Mouse (Mus musculus): ENCODE measurements around the gene Calhm3. TPM values are rescaled to one million over a fixed set of nuclear protein-coding genes. Genes with fewer than 3 reads are reported as not detected.

The Calhm3 gene
- polyA plus RNA-seq, 1 experiment from 2014 or later = not detected

GRCm38 (mm10) chr19:47118634-47119033, 38.9 kb downstream of the Calhm3 start:
- Histone ChIP-seq H3K9me3 (no peaks in the 10 kb centered on the region), H3K4me3 (no peak overlapping the region), H3K27me3 (replicated peaks) (no peaks in the 10 kb centered on the region), H3K36me3 (peaks cover 86% of the 10 kb centered on the region), H3K9ac (no peak overlapping the region), H3K4me2 (no peak overlapping the region), H3K27ac (replicated peaks) (no peak overlapping the region), H3K4me1 (peaks cover 12% of the 10 kb centered on the region; the same call in 1 of the 2 replicates)
- ATAC-seq (ENCODE audit: extremely low read depth, insufficient number of reproducible peaks, low FRiP score, low TSS enrichment) = no peak
- WGBS = 77% methylated on average over 2 of the region's 2 CpGs

DNA sequence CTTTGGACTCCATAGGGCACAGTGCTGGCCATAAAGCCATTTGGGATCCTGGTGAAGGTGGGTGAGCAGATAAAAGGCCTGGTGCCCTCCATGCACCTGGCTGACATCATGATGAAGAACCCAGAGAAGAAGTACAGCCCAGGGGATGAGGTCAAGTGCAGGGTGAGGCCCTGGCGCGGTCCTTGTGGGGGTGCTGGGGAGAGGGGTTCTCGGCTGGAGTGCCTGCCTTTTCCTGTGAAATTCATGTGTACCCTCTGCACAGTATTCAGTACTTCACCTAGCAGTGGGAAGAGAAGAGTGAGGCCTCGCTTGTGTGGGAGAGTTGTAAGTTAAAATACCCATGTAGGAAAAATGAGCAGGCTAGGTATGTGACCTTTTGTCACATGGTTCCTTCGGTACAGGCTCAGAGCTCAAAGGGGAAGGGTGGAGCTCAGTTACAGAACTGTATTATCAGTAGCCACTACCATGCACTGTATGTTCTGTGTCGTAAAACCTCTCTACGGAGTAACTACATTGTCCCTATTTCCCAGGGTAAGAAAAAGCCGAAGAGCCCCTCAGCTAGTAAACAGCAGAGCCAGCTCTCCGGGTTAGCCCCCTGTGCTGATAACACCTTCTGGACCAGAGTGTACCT, 52.8 kb downstream of the Calhm3 start:
- WGBS = 80% methylated on average over 9 of the region's 9 CpGs
- no peak for ATAC-seq (ENCODE audit: extremely low read depth, insufficient number of reproducible peaks, low FRiP score, low TSS enrichment)
- Histone ChIP-seq H3K27ac (replicated peaks) (no peak overlapping the region), H3K4me2 (no peak overlapping the region), H3K9ac (no peak overlapping the region), H3K9me3 (no peaks in the 10 kb centered on the region), H3K36me3 (peaks cover 100% of the 10 kb centered on the region), H3K4me1 (no peaks in the 10 kb centered on the region), H3K4me3 (no peak overlapping the region), H3K27me3 (replicated peaks) (no peaks in the 10 kb centered on the region)

Other genes starting within 250 kb of the Calhm3 start
- 0.52 and 0.74 TPM in 2 replicates for gene Ina, start 143.1 kb downstream of the Calhm3 start, polyA plus RNA-seq (2015; fragmentation: Nextera tagmentation; extraction: Ambion mirVana)
- gene Nt5c2, start 142.6 kb downstream of the Calhm3 start, polyA plus RNA-seq (2015; fragmentation: Nextera tagmentation; extraction: Ambion mirVana) = 102 and 124 TPM in 2 replicates
- 10.2 and 10.3 TPM in 2 replicates for gene Pcgf6, start 106.9 kb downstream of the Calhm3 start, polyA plus RNA-seq (2015; fragmentation: Nextera tagmentation; extraction: Ambion mirVana)
- 3.3 TPM in 2 replicates for gene Taf5, start 90.0 kb downstream of the Calhm3 start, polyA plus RNA-seq (2015; fragmentation: Nextera tagmentation; extraction: Ambion mirVana)
- 2,381 and 2,562 TPM in 2 replicates for gene Usmg5, start 67.1 kb downstream of the Calhm3 start, polyA plus RNA-seq (2015; fragmentation: Nextera tagmentation; extraction: Ambion mirVana)
- gene Pdcd11, start 67.0 kb downstream of the Calhm3 start, polyA plus RNA-seq (2015; fragmentation: Nextera tagmentation; extraction: Ambion mirVana) = 5.3 and 5.4 TPM in 2 replicates
- gene Calhm2, start 19.5 kb downstream of the Calhm3 start, polyA plus RNA-seq (2015; fragmentation: Nextera tagmentation; extraction: Ambion mirVana) = 5.2 and 6.0 TPM in 2 replicates
- gene Calhm1, start 13.5 kb downstream of the Calhm3 start, polyA plus RNA-seq (2015; fragmentation: Nextera tagmentation; extraction: Ambion mirVana) = not detected in 2 replicates
- gene Neurl1a, start 21.1 kb upstream of the Calhm3 start, polyA plus RNA-seq (2015; fragmentation: Nextera tagmentation; extraction: Ambion mirVana) = 1.8 and 2.1 TPM in 2 replicates